Mouse (Mus musculus) olfactory bulb, adult 2 months (tissue): ENCODE measurements around the gene Zdhhc11.

Source experiments
- CTCF ChIP-seq: fragments of 200-500 bp; IDR thresholded peaks from 2 replicates; pipeline ENCODE4 v1.5.1; 2012; ENCODE audit warnings: low read depth, mild to moderate bottlenecking, low read length, moderate library complexity; ENCODE audit not compliant: insufficient read depth
- POLR2A ChIP-seq: fragments of 200-500 bp; IDR thresholded peaks from 2 replicates; pipeline ENCODE4 v1.6.1; 2012; ENCODE audit warnings: mild to moderate bottlenecking, low read depth, low read length, moderate library complexity; ENCODE audit not compliant: insufficient read depth

GRCm38 (mm10) chr13:74001492-74001891, 37.8 kb downstream of the Zdhhc11 start:
- TF ChIP-seq POLR2A (no peak), CTCF (no peak)
